Mouse (Mus musculus) activated CD4-positive, CD25-positive, alpha-beta regulatory T cell (primary cell): ENCODE results near the gene Paqr3. TPM values are rescaled to one million over a fixed set of nuclear protein-coding genes. Genes with fewer than 3 reads are reported as not detected.

Experiments used
- polyA plus RNA-seq, 2 experiments: library from polyadenylated mRNA; unstranded; fragments of 100-300 nt; shearing (Covaris generic); gene quantifications; one replicate each; pipeline ENCODE4 v1.2.1; 2017

Paqr3 gene
- polyA plus RNA-seq: 1 to 10 TPM; 5.1 to 6.8 TPM

GRCm38 (mm10) chr5:97111207-97111910 is at the start of gene Paqr3:
Gene Paqr3, minus strand, starts transcription at chr5:97111596.

Other genes starting within 250 kb of the Paqr3 start
- 10 to 100 TPM; 28.5 to 37.6 TPM for gene Bmp2k, start 113.9 kb downstream of the Paqr3 start, polyA plus RNA-seq